Mouse (Mus musculus) left cerebral cortex, postnatal 4 days (tissue): ENCODE data around the gene Epha4. TPM values are rescaled to one million over a fixed set of nuclear protein-coding genes. Genes with fewer than 3 reads are reported as not detected.

ENCODE experiments used
- DNase-seq: peaks from one replicate; pipeline ENCODE4 v3.0.0-alpha.2; 2022
- intact Hi-C: fragments of 180-260 bp; cut with DNase I; formaldehyde crosslinking; loops from one replicate; pipeline ENCODE4 v1.15.1; 2025
- microRNA-seq: library from miRNA; unstranded; fragments of <30 nt; microRNA quantifications from one replicate; pipeline ENCODE4 v1.2.0, GENCODE M21; 2022
- total RNA-seq, 2 experiments: library from RNA; stranded (reverse); gene quantifications; 2 replicates each; pipeline ENCODE4 v1.2.3; 2021

Gene Epha4
- total RNA-seq, 2 experiments from 2014 or later: 139 to 161 TPM

GRCm38 (mm10) chr1:77343792-77344191 lies 171.1 kb downstream of the Epha4 start:
- intact Hi-C loops: no loop called here
- DNase-seq: no peak

- no peak for DNase-seq
- intact Hi-C loops: no loop called here
Observed at GRCm38 (mm10) chr1:77339701-77340100, 175.2 kb downstream of the Epha4 start.

- no peak for DNase-seq
- intact Hi-C loops: no loop called here
Observed at GRCm38 (mm10) chr1:77338346-77338745, 176.5 kb downstream of the Epha4 start.

GRCm38 (mm10) chr1:77336937-77337336 lies 178.0 kb downstream of the Epha4 start:
- intact Hi-C loops: no loop called here
- DNase-seq: no peak

- DNase-seq: no peak
- intact Hi-C loops: no loop called here
Observed at GRCm38 (mm10) chr1:77318597-77319127, 196.2 kb downstream of the Epha4 start.

Small RNA genes lying within 50 kb of the gene (microRNA-seq; reads per million reads assigned to microRNA genes)
- not detected for gene Mir6352
